Mouse (Mus musculus) spleen, postnatal 10 days (tissue): ENCODE results near the gene Slc5a9.
A peak's percentile ranks its signal among the peaks of the same experiment; 100 is the strongest.
"Not testable (repeated sequence)": the region's sequence is repeated elsewhere in the genome, so short reads cannot be mapped to it uniquely, and the experiment has no call there.

ENCODE experiments used
- DNase-seq, 2 experiments: peaks; one replicate each; pipeline ENCODE4 v3.0.0; 2021 to 2022; ENCODE audit warnings: low spot score in 2 of 2

Slc5a9 gene

GRCm38 (mm10) chr4:111902775-111903174 is at the start of gene Slc5a9:
TSS of gene Slc5a9 (minus strand) at chr4:111902918.
- no peak for DNase-seq

DNA sequence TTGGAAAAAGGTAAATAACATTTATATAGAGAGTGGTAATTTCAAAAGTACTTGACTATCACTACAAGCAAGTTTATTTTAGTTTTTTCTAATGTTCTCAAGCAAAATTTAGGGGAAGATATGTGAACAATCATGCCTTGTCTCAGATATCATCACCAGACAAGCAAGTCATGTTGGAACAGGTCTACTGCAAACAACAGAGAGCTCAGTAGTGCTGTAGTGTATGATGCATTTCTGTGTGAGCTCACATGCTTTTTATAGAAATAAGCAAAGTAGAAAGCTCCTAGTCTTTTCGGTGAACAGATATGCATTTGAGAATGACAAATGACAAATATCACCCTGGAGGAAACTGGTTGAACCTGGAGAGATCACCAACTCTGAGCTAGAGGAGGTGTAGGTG is 16.4 kb upstream of the Slc5a9 start, which contains the start of gene Skint8:
Skint8 (plus strand) TSS at position 301 of the 400 bp plus-strand sequence.
- DNase-seq, result no peak

GRCm38 (mm10) chr4:111907926-111908325 is 5.2 kb upstream of the Slc5a9 start:
- no peak for DNase-seq

- DNase-seq, result no peak
Measured at GRCm38 (mm10) chr4:111901473-111901872, 1.2 kb downstream of the Slc5a9 start.

GRCm38 (mm10) chr4:111900491-111900890 is 2.2 kb downstream of the Slc5a9 start:
- not testable (repeated sequence) for DNase-seq

DNA sequence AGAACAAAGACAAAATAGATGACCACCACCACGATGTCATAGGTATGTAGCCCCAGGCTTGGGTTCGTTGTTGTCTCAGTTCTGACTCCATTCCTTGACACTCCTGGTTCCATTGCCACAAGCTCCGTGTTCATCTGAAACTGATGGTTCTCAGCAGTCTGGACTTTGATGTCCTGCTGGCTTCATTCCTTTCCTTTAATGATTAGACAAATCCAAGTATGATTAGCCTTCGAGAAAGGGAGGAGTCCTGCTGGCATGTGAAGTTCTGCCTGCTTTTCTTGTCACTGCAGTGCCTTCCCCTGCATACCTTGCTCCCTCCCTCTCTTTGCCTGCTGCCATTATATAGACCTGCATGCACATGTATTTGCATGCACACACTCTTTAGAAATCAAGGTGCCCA is 4.2 kb downstream of the Slc5a9 start:
- no peak for DNase-seq

DNA sequence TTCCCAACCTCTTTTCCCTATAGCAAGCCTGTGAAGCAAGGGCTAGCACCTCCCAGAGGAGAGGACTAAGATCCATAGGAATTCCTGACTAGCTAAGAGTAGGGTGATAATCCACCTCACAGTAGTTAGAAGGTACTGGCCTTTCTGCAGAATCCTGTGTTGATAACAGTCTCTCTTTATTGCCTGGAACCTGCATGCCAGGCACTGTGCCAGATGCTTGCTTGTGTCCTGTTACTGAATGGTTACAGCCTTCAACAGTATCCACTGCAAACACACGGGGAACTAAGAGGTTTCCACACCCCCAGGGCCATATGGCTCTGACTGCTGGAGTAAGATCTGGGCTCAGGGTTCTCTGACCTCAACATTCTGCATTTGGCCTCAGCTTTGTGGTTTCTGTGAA is 5.0 kb downstream of the Slc5a9 start:
- DNase-seq, result no peak

- DNase-seq, result no peak
Measured at GRCm38 (mm10) chr4:111892138-111892537, 10.6 kb downstream of the Slc5a9 start.

- peak; percentile 29 to 63 for DNase-seq
Measured at GRCm38 (mm10) chr4:111886607-111887006, 16.1 kb downstream of the Slc5a9 start.

DNA sequence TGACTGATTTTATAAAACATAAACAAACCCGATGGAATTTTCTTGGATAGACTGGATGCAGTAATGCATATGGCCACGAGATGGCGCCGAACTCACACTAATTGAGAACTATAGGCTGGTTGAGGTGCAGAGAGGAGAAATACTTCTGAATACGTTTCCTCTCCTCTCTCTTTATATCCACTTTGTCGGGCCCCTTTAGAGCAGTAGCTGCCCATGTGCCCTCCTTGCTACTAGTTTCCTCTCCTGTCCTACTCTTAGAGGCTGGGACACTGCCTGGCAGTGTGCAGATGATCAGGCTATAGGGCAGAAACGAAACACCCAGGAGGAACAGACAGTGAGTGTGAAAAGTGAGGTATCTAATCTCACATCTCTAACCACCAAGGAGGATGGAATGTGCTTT is 16.7 kb downstream of the Slc5a9 start:
- peak; percentile 13 to 65 for DNase-seq

GRCm38 (mm10) chr4:111883543-111883942 is 19.2 kb downstream of the Slc5a9 start:
- no peak for DNase-seq

GRCm38 (mm10) chr4:111880112-111880875 is 22.4 kb downstream of the Slc5a9 start:
- DNase-seq, result no peak

GRCm38 (mm10) chr4:111867743-111868401 is 34.8 kb downstream of the Slc5a9 start:
- no peak for DNase-seq

- no peak for DNase-seq
Measured at GRCm38 (mm10) chr4:111866701-111867100, 36.0 kb downstream of the Slc5a9 start.

GRCm38 (mm10) chr4:111852626-111853025 is 50.1 kb downstream of the Slc5a9 start:
- DNase-seq, result no peak

- DNase-seq, result no peak
Measured at GRCm38 (mm10) chr4:111838882-111839281, 63.8 kb downstream of the Slc5a9 start.
